Mouse (Mus musculus) kidney, adult 2 months (tissue): Measurements from ENCODE around the gene Kxd1.

Source experiments
- CTCF ChIP-seq: fragments of 200-500 bp; conservative IDR thresholded peaks from 2 replicates; pipeline ENCODE4 v1.5.1; 2011; ENCODE audit warnings: low read depth, mild to moderate bottlenecking, control low read depth, low read length, moderate library complexity, mixed read lengths; ENCODE audit not compliant: insufficient read depth, insufficient read length
- POLR2A ChIP-seq: fragments of 200-500 bp; IDR thresholded peaks from one replicate; pipeline ENCODE4 v1.6.1; 2011; ENCODE audit warnings: low read depth, low read length, control low read depth

DNA sequence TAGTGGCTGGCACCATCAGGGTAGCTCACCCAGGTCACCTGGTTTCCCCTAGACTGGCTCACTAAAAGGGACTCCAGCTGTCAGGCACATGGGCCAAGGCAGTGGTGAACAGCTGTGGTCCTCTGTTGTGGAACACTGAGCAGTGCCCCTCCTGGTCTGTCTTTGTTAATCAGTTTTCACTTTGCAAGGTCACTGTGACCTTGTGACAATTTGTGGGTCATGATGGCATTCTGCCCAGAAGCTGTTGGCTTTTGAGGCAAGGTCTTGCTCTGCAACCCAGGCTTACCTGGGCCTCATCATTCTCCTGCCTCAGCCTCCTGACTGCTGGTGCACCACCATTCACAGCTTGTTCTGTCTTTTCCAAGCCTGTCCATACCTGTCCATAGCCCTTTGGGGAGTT is 42.6 kb upstream of the Kxd1 start:
- TF ChIP-seq CTCF (no peak), POLR2A (no peak)
